Mouse (Mus musculus) 3T3-L1 (cell line): ENCODE measurements around the gene BC004004.
"Not testable (repeated sequence)": the region's sequence is repeated elsewhere in the genome, so short reads cannot be mapped to it uniquely, and the experiment has no call there.

ENCODE experiments used
- DNase-seq: peaks from one replicate; pipeline ENCODE4 v3.0.0-alpha.2; 2015; ENCODE audit warnings: low read depth, low spot score

The BC004004 gene

GRCm38 (mm10) chr17:29260501-29260900 lies 8.1 kb upstream of the BC004004 start:
- no peak for DNase-seq

GRCm38 (mm10) chr17:29261603-29262258 lies 6.9 kb upstream of the BC004004 start:
- DNase-seq = no peak

GRCm38 (mm10) chr17:29262259-29262649 lies 6.3 kb upstream of the BC004004 start:
- peak; percentile 16 for DNase-seq

GRCm38 (mm10) chr17:29263417-29263816 lies 5.2 kb upstream of the BC004004 start:
- DNase-seq = peak; percentile 34

- peak; percentile 92 for DNase-seq
Observed at GRCm38 (mm10) chr17:29263840-29264633, 4.6 kb upstream of the BC004004 start, which contains the start of gene Ppil1. Gene Ppil1 (minus strand): TSS chr17:29264186.

GRCm38 (mm10) chr17:29264760-29265159 lies 3.8 kb upstream of the BC004004 start:
- DNase-seq = no peak

GRCm38 (mm10) chr17:29267040-29267439 lies 1.5 kb upstream of the BC004004 start:
- not testable (repeated sequence) for DNase-seq

GRCm38 (mm10) chr17:29267931-29268681 lies 482 bp upstream of the BC004004 start:
- no peak for DNase-seq

GRCm38 (mm10) chr17:29269349-29269706 lies 740 bp downstream of the BC004004 start:
- DNase-seq = no peak

- no peak for DNase-seq
Observed at GRCm38 (mm10) chr17:29270148-29270698, 1.6 kb downstream of the BC004004 start.

GRCm38 (mm10) chr17:29273156-29273555 lies 4.6 kb downstream of the BC004004 start:
- DNase-seq = no peak

GRCm38 (mm10) chr17:29273889-29274288 lies 5.3 kb downstream of the BC004004 start:
- no peak for DNase-seq

GRCm38 (mm10) chr17:29280422-29280821 lies 11.8 kb downstream of the BC004004 start:
- no peak for DNase-seq

- DNase-seq = peak; percentile 66
Observed at GRCm38 (mm10) chr17:29281541-29281940, 13.0 kb downstream of the BC004004 start.

- no peak for DNase-seq
Observed at GRCm38 (mm10) chr17:29282216-29282952, 13.8 kb downstream of the BC004004 start.

- no peak for DNase-seq
Observed at GRCm38 (mm10) chr17:29291793-29292192, 23.2 kb downstream of the BC004004 start.

GRCm38 (mm10) chr17:29292996-29293395 lies 24.4 kb downstream of the BC004004 start:
- DNase-seq = no peak

GRCm38 (mm10) chr17:29293807-29294605 lies 25.4 kb downstream of the BC004004 start:
- no peak for DNase-seq

GRCm38 (mm10) chr17:29295835-29296234 lies 27.2 kb downstream of the BC004004 start:
- no peak for DNase-seq

GRCm38 (mm10) chr17:29297321-29297720 lies 28.7 kb downstream of the BC004004 start:
- no peak for DNase-seq
